Mouse (Mus musculus) midbrain, embryonic 10.5 days (tissue): ENCODE data around the gene Fam207a. TPM values are rescaled to one million over a fixed set of nuclear protein-coding genes. Genes with fewer than 3 reads are reported as not detected.

Experiments used
- DNase-seq: peaks from one replicate; pipeline ENCODE4 v3.0.0-alpha.2; 2017; ENCODE audit warnings: low spot score
- H3K27ac ChIP-seq: fragments of 300-500 bp; sonication (generic); replicated peaks from 2 replicates; pipeline ENCODE4 v1.5.1; 2016; ENCODE audit warnings: mild to moderate bottlenecking
- H3K27me3 ChIP-seq: fragments of 300-500 bp; sonication (generic); 2 replicates; pipeline ENCODE4 v1.6.1; 2016; ENCODE audit warnings: low read depth, mild to moderate bottlenecking; ENCODE audit not compliant: poor library complexity, severe bottlenecking
- H3K36me3 ChIP-seq: fragments of 300-500 bp; sonication (generic); 2 replicates; pipeline ENCODE4 v1.6.1; 2016; ENCODE audit warnings: mild to moderate bottlenecking, moderate library complexity
- H3K4me1 ChIP-seq: fragments of 300-500 bp; sonication (generic); 2 replicates; pipeline ENCODE4 v1.6.1; 2016
- H3K4me3 ChIP-seq: fragments of 300-500 bp; sonication (generic); 2 replicates; pipeline ENCODE4 v1.5.1; 2016; ENCODE audit warnings: mild to moderate bottlenecking, moderate library complexity
- H3K9me3 ChIP-seq: fragments of 300-500 bp; sonication (generic); replicated peaks from 2 replicates; pipeline ENCODE4 v1.6.1; 2016; ENCODE audit warnings: mild to moderate bottlenecking
- WGBS: fragments of 180-500 bp; shearing (Covaris S2); methylation state at CpG from one replicate; pipeline ENCODE4 v1.1.7; 2016; 5-methylcytosine and 5-hydroxymethylcytosine counted together
- polyA plus RNA-seq: library from polyadenylated mRNA; unstranded; fragments of >200 nt; fragmentation: Nextera tagmentation; extraction: Ambion mirVana; gene quantifications from 2 replicates; pipeline ENCODE4 v1.2.1, GENCODE M21; 2016

The Fam207a gene
- polyA plus RNA-seq, 1 experiment from 2014 or later, result 45.2 TPM

DNA sequence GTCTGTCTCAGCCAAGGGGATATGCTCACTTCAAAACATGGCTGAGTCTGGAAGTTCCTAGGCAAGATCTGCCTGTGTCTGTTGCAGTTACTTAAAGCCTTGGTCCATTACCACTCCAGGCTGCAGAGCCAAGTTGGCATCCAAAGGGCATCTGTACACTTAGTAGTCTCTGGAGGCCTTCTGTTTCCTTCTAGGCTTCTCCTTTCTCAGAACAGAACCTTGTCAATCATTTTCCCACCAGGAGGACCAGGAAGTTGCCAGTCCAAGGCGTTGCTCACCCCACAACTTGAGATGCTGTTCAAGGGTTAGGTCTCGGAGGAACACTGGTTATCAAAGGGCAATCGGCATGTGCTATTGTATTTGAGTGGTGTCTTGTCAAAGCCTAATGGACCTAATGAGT lies 76.6 kb downstream of the Fam207a start:
- DNase-seq, result no peak
- WGBS, result 95% methylated on average over 3 of the region's 3 CpGs

DNA sequence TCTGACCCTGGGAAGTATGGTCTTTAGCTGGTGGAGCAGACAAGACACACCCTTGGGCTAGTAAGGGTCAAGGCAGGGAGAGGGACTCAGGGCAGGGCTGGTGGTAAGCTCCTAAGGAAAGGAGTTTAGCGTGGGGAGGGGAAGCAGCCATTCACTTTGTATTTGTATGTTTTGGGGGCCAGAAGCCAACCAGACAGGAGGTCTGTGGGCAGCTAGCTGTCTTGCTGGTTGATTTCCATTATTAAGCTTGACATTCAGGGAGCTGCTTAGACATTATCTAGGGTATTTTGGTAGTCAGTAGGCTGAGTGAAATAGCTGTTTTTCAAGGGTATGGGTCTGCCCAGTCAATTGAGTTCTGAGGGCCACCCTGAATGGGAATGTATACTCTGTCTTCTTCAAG lies 77.6 kb downstream of the Fam207a start:
- WGBS, result 78% methylated on average over 1 of the region's 1 CpGs
- DNase-seq, result no peak
- no peak overlapping the region for H3K27ac ChIP-seq
- no peaks in the 10 kb centered on the region for H3K9me3 ChIP-seq
- no peaks in the 10 kb centered on the region for H3K36me3 ChIP-seq
- H3K4me1 ChIP-seq, result peaks cover 19% of the 10 kb centered on the region
- no peak overlapping the region for H3K4me3 ChIP-seq
- no peaks in the 10 kb centered on the region for H3K27me3 ChIP-seq

More for the DNA sequence above, 76.6 kb downstream of the Fam207a start:
- Histone ChIP-seq H3K4me3 (no peak overlapping the region), H3K27me3 (no peaks in the 10 kb centered on the region), H3K36me3 (no peaks in the 10 kb centered on the region), H3K4me1 (peaks cover 19% of the 10 kb centered on the region), H3K27ac (no peak overlapping the region), H3K9me3 (no peaks in the 10 kb centered on the region)

Other genes starting within 250 kb of the Fam207a start
- 6.0 and 6.1 TPM in 2 replicates for gene Adarb1, start 97.5 kb downstream of the Fam207a start, polyA plus RNA-seq
- 0.84 and 1.2 TPM in 2 replicates for gene Itgb2, start 14.5 kb upstream of the Fam207a start, polyA plus RNA-seq
- 67.0 and 69.9 TPM in 2 replicates for gene Pttg1ip, start 65.9 kb upstream of the Fam207a start, polyA plus RNA-seq
- gene Sumo3, start 90.3 kb upstream of the Fam207a start, polyA plus RNA-seq, result 403 and 425 TPM in 2 replicates
- gene Gm49325, start 90.4 kb upstream of the Fam207a start, polyA plus RNA-seq, result 2.2 and 2.4 TPM in 2 replicates
- gene Ube2g2, start 106.5 kb upstream of the Fam207a start, polyA plus RNA-seq, result 104 and 107 TPM in 2 replicates
- gene Tspear, start 170.8 kb upstream of the Fam207a start, polyA plus RNA-seq, result 0.84 and 0.97 TPM in 2 replicates
- gene Gm19402, start 175.0 kb upstream of the Fam207a start, polyA plus RNA-seq, result not detected in 2 replicates
- not detected in 2 replicates for gene Gm9508, start 181.4 kb upstream of the Fam207a start, polyA plus RNA-seq
- gene Gm10272, start 190.8 kb upstream of the Fam207a start, polyA plus RNA-seq, result not detected in 2 replicates
- gene Gm10024, start 195.7 kb upstream of the Fam207a start, polyA plus RNA-seq, result not detected in 2 replicates
- not detected in 2 replicates for gene Gm10142, start 200.0 kb upstream of the Fam207a start, polyA plus RNA-seq
- gene Krtap12-1, start 204.8 kb upstream of the Fam207a start, polyA plus RNA-seq, result not detected in 2 replicates
- gene Gm10100, start 210.7 kb upstream of the Fam207a start, polyA plus RNA-seq, result not detected in 2 replicates
- gene Gm18596, start 226.9 kb upstream of the Fam207a start, polyA plus RNA-seq, result not detected in 2 replicates
- gene Gm9736, start 235.6 kb upstream of the Fam207a start, polyA plus RNA-seq, result not detected in 2 replicates
- not detected in 2 replicates for gene Gm3233, start 243.9 kb upstream of the Fam207a start, polyA plus RNA-seq